Mouse (Mus musculus) lung, embryonic 14.5 days (tissue): Measurements from ENCODE around the gene Spp2. TPM values are rescaled to one million over a fixed set of nuclear protein-coding genes. Genes with fewer than 3 reads are reported as not detected.
A peak's percentile ranks its signal among the peaks of the same experiment; 100 is the strongest.

Experiments
- ATAC-seq: fragments of 200-750 bp; cut with Nextera tagmentation; 2 replicates; pipeline ENCODE4 v1.8.0; 2017; ENCODE audit warnings: mild to moderate bottlenecking, moderate TSS enrichment, moderate library complexity; ENCODE audit not compliant: insufficient read depth
- DNase-seq: peaks from one replicate; pipeline ENCODE4 v3.0.0-alpha.2; 2015
- H3K27ac ChIP-seq: fragments of 300-500 bp; sonication (generic); 2 replicates; pipeline ENCODE4 v1.5.1; 2014; ENCODE audit warnings: low read depth, mild to moderate bottlenecking, moderate library complexity
- H3K27me3 ChIP-seq: fragments of 300-500 bp; sonication (generic); 2 replicates; pipeline ENCODE4 v1.6.1; 2014; ENCODE audit warnings: low read length, control low read depth; ENCODE audit not compliant: insufficient read depth
- H3K36me3 ChIP-seq: fragments of 300-500 bp; sonication (generic); 2 replicates; pipeline ENCODE4 v1.6.1; 2014; ENCODE audit warnings: control low read depth; ENCODE audit not compliant: insufficient read depth
- H3K4me1 ChIP-seq: fragments of 300-500 bp; sonication (generic); 2 replicates; pipeline ENCODE4 v1.6.1; 2014; ENCODE audit warnings: antibody characterized with exemption, control low read depth; ENCODE audit not compliant: insufficient read depth
- H3K4me2 ChIP-seq: fragments of 300-500 bp; sonication (generic); 2 replicates; pipeline ENCODE4 v1.6.1; 2014; ENCODE audit warnings: mild to moderate bottlenecking
- H3K4me3 ChIP-seq: fragments of 300-500 bp; sonication (generic); 2 replicates; pipeline ENCODE4 v1.5.1; 2014; ENCODE audit warnings: low read depth, low read length
- H3K9ac ChIP-seq: fragments of 300-500 bp; sonication (generic); 2 replicates; pipeline ENCODE4 v1.6.1; 2014
- H3K9me3 ChIP-seq: fragments of 300-500 bp; sonication (generic); 2 replicates; pipeline ENCODE4 v1.6.1; 2016; ENCODE audit warnings: low read depth, low read length, control low read depth
- CTCF ChIP-seq: IDR thresholded peaks from 2 replicates; pipeline ENCODE4 v1.5.1; 2016; ENCODE audit warnings: antibody characterized with exemption, low read depth
- WGBS: fragments of 180-500 bp; shearing (Covaris S2); extraction: QIAGEN DNeasy Blood & Tissue Kit; methylation state at CpG from one replicate; pipeline ENCODE4 v1.1.7; 2014; 5-methylcytosine and 5-hydroxymethylcytosine counted together
- polyA plus RNA-seq: library from polyadenylated mRNA; unstranded; fragments of >200 nt; fragmentation: Nextera tagmentation; extraction: Ambion mirVana; gene quantifications from 2 replicates; pipeline ENCODE4 v1.2.1, GENCODE M21; 2014

The Spp2 gene
- 0.37 TPM in 1 of 2 replicates, not detected in the other for polyA plus RNA-seq

DNA sequence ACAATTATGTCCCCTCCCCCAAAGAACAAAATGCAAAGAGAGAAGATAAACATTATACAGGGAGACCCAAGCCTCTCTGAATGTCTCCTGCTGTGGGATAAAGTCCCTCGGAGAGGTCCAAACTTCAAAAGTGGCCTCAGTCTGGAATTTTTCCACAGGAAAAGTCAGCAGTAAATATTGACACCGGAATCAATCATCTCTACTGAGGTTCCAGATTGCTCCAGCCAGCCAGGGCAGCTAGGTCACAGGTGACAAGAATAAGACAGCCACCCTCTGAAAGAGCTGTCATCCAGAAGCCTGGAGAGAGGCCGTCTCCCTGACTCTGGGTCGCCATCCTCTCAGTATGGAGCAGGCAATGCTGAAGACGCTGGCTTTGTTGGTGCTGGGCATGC lies at the start of gene Spp2:
Gene Spp2 (plus strand): TSS at position 155 of the 392 bp plus-strand sequence.
- no peak within 1 kb of the TSS for H3K27ac ChIP-seq
- no peaks in the 10 kb centered on the region for H3K9me3 ChIP-seq
- no peak within 1 kb of the TSS for H3K9ac ChIP-seq
- 0 out of 2 replicates have a peak, but pooled peaks cover 3% of the 10 kb centered on the region for H3K4me1 ChIP-seq
- no peaks in the 10 kb centered on the region for H3K36me3 ChIP-seq
- H3K4me3 ChIP-seq, result no peak within 1 kb of the TSS
- no peaks in the 10 kb centered on the region for H3K27me3 ChIP-seq
- no peak within 1 kb of the TSS for H3K4me2 ChIP-seq
- DNase-seq (no peak), ATAC-seq (no peak)
- WGBS, result 48% methylated on average over 5 of the region's 5 CpGs
- TF ChIP-seq CTCF, result no peak

DNA sequence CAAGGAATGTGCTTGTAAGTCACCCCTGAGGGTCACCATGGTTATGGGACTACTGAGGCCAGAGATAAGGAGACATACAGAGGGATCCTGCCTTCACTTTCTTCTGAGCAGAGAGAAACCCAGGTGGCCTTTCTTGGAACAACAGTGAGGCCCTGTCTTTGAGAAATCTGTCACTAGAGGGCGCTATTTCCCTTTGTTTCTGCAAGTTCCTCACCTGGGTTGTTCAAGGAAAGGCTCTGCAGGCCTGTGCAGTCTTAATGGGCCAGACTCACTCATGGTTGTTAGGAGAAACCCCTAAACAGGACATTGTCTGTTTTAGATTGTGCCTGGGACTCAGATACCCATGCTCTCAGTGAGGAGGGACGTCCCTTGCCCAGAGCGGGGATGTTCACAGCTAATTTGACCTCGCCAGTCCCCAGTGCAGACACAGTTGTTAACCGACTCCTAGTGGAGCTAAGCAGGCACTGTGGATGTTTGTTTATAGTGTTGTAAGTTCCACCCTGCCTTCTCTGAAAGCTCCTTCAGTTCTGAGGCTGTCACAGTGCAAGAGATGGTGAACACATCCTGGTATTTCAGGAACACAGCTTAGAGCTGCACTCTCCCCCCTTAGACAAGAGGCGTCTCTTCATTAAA lies 49.2 kb upstream of the Spp2 start:
- peak; percentile 93 for DNase-seq
- Histone ChIP-seq H3K4me3 (no peak overlapping the region), H3K27me3 (no peaks in the 10 kb centered on the region), H3K9me3 (no peaks in the 10 kb centered on the region), H3K4me2 (no peak overlapping the region), H3K9ac (no peak overlapping the region), H3K4me1 (no peaks in the 10 kb centered on the region), H3K27ac (no peak overlapping the region), H3K36me3 (no peaks in the 10 kb centered on the region)
- 48% methylated on average over 6 of the region's 6 CpGs for WGBS
- TF ChIP-seq CTCF, result peak; percentile 83
- peak; percentile 44; the same call in 1 of the 2 replicates for ATAC-seq

DNA sequence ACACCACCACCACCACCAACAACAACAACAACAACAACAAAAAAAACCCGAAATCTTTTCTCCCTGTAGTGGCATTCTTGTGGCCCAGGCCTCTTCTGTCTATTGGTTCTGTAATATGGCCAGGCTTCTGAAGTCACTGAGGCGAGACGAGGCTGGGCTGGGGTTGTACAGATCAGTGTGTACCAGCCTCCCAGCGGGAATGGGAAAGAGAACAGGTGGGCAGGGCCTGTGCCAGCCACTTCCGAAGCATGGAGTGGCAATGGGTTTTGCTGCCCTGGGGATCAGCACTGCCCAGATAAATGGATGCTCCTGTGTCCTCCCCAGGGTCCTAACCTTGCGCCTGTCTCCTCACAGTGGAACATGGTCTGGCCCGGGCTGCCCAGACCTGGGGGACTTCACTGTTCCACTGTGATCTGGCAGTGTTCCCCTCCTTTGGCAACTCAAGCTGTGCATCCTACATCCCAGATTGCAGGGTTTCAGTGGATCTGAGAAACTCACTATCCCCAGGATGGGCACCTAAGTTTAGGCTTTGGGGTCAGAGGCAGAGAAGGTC lies 48.6 kb upstream of the Spp2 start:
- Histone ChIP-seq H3K9ac (no peak overlapping the region), H3K27me3 (no peaks in the 10 kb centered on the region), H3K9me3 (no peaks in the 10 kb centered on the region), H3K4me1 (no peaks in the 10 kb centered on the region), H3K4me2 (no peak overlapping the region), H3K36me3 (no peaks in the 10 kb centered on the region), H3K4me3 (no peak overlapping the region), H3K27ac (no peak overlapping the region)
- DNase-seq (no peak), ATAC-seq (no peak)
- no peak for TF ChIP-seq CTCF
- 81% methylated on average over 7 of the region's 7 CpGs for WGBS

DNA sequence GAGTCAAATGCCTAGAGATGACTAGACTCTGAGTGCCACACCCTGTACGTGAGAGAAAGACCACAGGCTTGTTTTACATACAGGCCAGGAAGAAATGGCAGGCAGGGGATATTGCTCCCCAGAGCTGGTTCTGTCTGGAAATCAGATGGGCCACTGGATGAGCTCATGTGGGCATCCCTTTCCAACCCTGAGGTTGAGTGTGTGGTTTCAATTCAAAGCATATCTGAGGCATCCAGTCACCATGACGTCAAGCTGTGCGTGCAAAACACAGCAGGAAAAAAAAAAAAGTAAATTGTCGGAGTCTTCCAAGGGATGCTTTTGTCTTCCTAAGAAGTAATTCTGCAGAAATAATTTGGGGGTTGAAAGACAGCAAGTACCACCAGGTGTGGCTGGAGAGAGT lies 45.7 kb upstream of the Spp2 start:
- H3K4me1 ChIP-seq, result no peaks in the 10 kb centered on the region
- H3K4me2 ChIP-seq, result no peak overlapping the region
- no peak for ATAC-seq
- TF ChIP-seq CTCF, result no peak
- H3K27ac ChIP-seq, result no peak overlapping the region
- no peaks in the 10 kb centered on the region for H3K27me3 ChIP-seq
- 80% methylated on average over 4 of the region's 4 CpGs for WGBS
- no peak for DNase-seq
- H3K9ac ChIP-seq, result no peak overlapping the region
- no peak overlapping the region for H3K4me3 ChIP-seq
- H3K36me3 ChIP-seq, result no peaks in the 10 kb centered on the region
- no peaks in the 10 kb centered on the region for H3K9me3 ChIP-seq

DNA sequence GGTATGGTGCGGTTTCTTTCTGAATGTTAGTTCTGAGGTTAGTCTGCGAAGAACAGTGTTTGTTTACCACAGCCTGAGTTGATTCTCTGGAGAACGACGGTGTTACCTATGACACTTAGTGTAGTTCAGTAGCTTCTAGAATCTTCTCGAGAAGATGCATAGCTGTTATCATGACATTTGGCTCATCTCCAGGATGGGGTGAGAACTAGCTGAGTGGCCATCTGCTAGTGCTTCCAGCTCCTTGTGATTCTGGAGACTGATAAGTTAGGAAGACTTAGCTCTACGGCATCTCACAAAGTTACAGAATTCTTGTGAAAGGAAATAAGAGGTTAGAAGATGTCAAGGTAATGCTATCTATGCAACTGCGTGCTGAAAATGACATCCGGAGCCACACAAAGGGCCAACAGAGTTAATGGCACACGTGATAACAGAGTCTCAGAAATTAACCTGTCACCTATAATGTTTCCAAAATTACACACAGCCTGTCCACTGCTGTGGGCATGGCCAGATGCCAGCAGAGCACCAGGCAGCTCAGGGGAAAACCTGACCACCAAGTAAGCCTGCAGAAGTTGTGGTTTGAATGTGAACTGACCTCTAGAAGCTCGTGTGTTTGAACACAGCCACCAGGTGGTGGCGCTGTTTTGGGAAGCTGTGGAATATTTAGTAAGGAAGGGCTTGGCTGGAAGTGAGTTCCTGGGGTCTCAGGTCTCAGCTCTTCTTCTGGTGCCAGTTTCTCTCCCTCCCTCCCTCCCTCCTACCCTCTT lies 39.7 kb upstream of the Spp2 start:
- Histone ChIP-seq H3K4me2 (no peak overlapping the region), H3K4me3 (no peak overlapping the region), H3K27ac (no peak overlapping the region), H3K9ac (no peak overlapping the region), H3K9me3 (no peaks in the 10 kb centered on the region), H3K36me3 (no peaks in the 10 kb centered on the region), H3K27me3 (no peaks in the 10 kb centered on the region), H3K4me1 (no peaks in the 10 kb centered on the region)
- 63% methylated on average over 11 of the region's 11 CpGs for WGBS
- DNase-seq, result peak; percentile 13
- no peak for ATAC-seq
- no peak for TF ChIP-seq CTCF

DNA sequence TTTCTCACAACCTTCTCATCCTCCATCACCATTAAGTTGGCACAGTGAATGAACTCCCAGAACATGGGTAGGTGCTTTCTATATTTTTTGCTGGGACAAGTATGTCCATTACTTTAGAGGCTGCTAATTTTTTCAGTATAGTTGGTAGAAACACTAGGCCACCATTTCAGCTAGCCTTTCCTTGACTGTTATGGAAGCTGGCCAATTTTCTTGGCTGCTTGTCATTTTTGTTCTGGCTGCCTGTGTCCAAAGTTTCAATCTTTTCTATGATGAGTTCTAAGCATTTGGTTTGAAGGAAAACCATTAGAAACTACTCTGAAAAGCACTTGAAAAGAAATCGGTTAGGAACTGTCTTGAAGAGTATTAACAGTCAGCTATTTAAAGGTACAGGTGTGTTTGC lies 28.3 kb upstream of the Spp2 start:
- H3K9me3 ChIP-seq, result no peaks in the 10 kb centered on the region
- H3K9ac ChIP-seq, result no peak overlapping the region
- H3K27ac ChIP-seq, result no peak overlapping the region
- no peak overlapping the region for H3K4me3 ChIP-seq
- DNase-seq, result peak; percentile 39
- H3K27me3 ChIP-seq, result no peaks in the 10 kb centered on the region
- no peak for ATAC-seq
- no peaks in the 10 kb centered on the region for H3K36me3 ChIP-seq
- TF ChIP-seq CTCF, result no peak
- no peaks in the 10 kb centered on the region for H3K4me1 ChIP-seq
- no peak overlapping the region for H3K4me2 ChIP-seq
- 71% methylated on average over 1 of the region's 1 CpGs for WGBS

DNA sequence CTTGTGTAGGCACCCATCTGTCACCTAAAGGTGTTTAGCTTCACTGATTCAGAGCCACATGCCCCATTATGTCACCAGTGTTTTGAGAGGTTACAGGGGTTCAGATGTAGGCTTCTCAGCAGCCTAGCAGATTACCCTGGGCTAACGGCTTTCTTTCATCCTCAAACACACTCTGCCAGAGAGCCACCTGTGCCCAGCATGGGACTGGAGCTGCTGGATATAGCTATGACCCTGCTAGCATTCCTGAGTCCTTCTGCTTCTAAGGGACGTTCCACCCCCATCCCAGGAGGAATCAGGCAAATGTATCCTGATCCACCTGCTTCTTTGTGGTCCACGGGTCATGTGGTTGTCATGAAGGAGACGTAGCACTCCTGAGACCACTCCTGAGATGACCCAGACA lies 15.1 kb upstream of the Spp2 start:
- Histone ChIP-seq H3K4me1 (no peaks in the 10 kb centered on the region), H3K4me2 (no peak overlapping the region), H3K27ac (no peak overlapping the region), H3K27me3 (no peaks in the 10 kb centered on the region), H3K9me3 (no peaks in the 10 kb centered on the region), H3K9ac (no peak overlapping the region), H3K4me3 (no peak overlapping the region), H3K36me3 (no peaks in the 10 kb centered on the region)
- WGBS, result 57% methylated on average over 4 of the region's 4 CpGs
- DNase-seq (no peak), ATAC-seq (no peak)
- TF ChIP-seq CTCF, result no peak
